Mouse (Mus musculus) olfactory bulb, adult 2 months (tissue): Measurements from ENCODE around the gene Wdr27.
"Not testable (repeated sequence)": the region's sequence is repeated elsewhere in the genome, so short reads cannot be mapped to it uniquely, and the experiment has no call there.

Source experiments
- CTCF ChIP-seq: fragments of 200-500 bp; IDR thresholded peaks from 2 replicates; pipeline ENCODE4 v1.5.1; 2012; ENCODE audit warnings: low read depth, mild to moderate bottlenecking, low read length, moderate library complexity; ENCODE audit not compliant: insufficient read depth
- POLR2A ChIP-seq: fragments of 200-500 bp; IDR thresholded peaks from 2 replicates; pipeline ENCODE4 v1.6.1; 2012; ENCODE audit warnings: mild to moderate bottlenecking, low read depth, low read length, moderate library complexity; ENCODE audit not compliant: insufficient read depth

DNA sequence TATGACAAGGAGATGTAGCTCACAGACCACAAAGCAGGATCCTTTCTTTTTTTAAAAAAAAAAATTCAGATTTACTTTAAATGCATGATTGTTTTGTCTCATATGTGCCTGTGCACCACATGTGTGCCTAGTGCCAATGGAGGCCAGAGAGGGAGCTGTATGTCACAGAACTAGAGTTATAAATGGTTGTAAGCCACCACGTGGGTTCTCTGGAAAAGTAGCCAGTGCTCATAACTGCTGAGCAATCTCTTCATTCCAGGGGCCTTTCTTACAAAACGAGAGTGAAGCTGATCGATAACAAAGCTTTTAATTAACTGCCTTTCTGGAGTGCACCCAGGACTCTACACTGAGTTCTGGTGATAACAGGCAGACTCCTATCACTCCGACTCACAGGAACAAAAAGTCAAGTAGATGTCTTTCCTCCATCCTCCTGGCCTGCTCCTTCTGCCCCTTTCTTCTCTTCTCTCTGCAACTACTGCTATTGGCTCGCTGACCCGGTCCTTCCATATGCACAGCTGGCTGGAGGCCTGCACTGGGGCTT is 25.5 kb upstream of the Wdr27 start:
- TF ChIP-seq CTCF, POLR2A: not testable (repeated sequence)
